Mouse (Mus musculus): ENCODE measurements at regions not wholly inside any gene's neighbourhood (a gene's known extent, or its start where the extent isn't known, plus 50 kb on each side); places are given as distances from the start of the nearest gene placed in this dataset.
A peak's percentile ranks its signal among the peaks of the same experiment; 100 is the strongest.

DNA sequence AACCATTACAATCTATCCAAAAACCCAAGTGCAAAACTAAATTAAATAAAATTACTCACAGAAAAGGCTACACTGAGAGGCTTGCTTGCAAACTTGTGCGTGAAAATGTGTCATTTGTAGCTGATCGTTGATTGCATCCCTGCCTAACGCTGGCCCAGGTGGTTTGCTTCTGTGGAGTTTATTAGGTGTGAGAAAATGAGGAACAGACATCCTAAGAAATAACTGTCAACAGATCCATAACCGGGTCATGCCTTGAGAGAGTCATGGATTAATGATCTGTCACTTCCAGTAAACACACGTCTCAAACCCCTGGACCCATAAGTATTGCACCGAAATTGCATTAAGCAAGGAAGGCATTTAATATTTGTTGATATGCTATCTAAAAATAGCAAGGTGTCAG, 73.4 kb upstream of the Tmem18 start:
- no peak for DNase-seq (ENCODE audit: low spot score in 2 of 2)

- no peak for DNase-seq (ENCODE audit: low spot score in 2 of 2)
Measured at GRCm38 (mm10) chr12:30483370-30483769, 100.9 kb upstream of the Tmem18 start.

DNA sequence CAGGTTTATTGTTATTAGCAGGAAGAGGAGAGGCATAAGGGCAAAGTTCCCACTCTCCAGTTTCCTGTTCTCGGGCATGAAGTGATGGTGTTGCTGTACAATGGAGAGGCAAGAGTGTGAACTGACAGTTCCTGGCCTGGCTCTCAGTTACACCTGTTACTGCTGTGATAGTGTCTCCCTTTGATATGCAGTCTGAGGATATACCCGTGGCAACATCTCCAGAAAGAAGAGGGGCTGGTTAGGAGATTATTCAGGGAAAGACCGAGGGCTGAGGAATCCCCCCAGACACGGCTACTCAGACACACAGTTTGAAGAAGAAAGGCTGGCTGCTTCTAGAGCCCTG, 100.3 kb upstream of the Sntg2 start:
- DNase-seq (ENCODE audit: low spot score in 2 of 2) = no peak

- DNase-seq (ENCODE audit: low spot score in 2 of 2) = no peak
Measured at GRCm38 (mm10) chr12:30472743-30473472, 99.7 kb upstream of the Sntg2 start.

GRCm38 (mm10) chr12:30467186-30467585, 94.0 kb upstream of the Sntg2 start:
- DNase-seq (ENCODE audit: low spot score in 2 of 2) = no peak

GRCm38 (mm10) chr12:30450614-30451013, 77.4 kb upstream of the Sntg2 start:
- DNase-seq (ENCODE audit: low spot score in 2 of 2) = no peak

DNA sequence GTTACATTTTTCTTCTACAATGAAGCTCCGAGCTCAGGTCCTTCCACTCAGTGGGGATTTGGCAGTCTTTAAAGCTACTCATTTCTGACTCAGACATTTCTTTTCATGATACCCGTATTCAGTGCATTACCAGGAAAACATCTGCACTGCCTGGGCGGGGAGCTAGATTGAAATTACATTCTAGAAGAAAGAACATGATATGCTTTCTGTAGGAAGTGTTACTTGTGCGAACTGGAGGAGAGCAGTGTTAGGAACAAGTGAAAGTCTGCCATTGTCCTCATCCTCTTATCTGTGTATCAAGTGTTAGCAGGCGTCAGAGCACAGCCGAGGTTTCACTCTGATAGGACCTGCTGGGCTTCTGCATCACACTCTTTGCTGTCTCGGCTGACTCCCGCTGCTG, 61.7 kb upstream of the Sntg2 start:
- DNase-seq (ENCODE audit: low spot score in 2 of 2) = peak; percentile 61 to 71

- DNase-seq (ENCODE audit: low spot score in 2 of 2) = no peak
Measured at GRCm38 (mm10) chr12:30432861-30433260, 59.7 kb upstream of the Sntg2 start.

DNA sequence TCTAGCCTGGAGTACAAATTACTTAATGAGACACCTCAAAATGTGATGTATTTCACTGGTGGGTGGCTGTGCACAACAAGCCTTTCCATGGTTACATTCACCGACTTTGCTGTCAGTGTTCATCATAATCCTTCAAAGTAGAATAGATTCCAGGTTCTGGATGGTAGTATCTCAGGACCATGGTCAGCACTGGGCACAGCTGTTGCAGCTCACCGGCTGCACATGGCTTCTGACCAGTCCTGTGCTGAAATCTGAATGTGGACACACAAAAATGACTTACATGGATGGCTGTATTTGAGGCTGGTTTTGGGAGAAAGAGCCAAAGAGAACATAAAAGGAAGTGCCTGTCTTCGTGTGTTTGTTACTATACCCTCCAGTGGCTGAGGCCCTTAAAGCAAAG, 57.5 kb upstream of the Sntg2 start:
- DNase-seq (ENCODE audit: low spot score in 2 of 2) = no peak

DNA sequence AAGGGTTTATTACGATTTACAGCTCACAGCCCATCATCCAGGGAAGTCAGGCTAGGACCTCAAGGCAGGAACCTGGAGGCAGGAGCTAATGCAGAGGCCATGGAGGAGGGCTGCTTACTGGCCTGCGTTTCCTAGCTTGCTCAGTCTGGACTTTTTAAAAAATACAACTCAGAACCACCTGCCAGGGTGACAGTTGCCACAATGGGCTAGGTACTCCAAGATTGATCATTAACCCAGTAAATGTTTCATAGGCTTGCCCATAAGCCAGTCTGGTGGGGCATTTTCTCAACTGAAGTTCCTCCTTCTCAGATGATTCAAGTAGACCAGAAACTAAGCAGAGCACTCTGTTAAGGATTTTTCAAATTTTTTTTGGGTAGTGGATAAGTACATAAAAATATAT, 52.1 kb upstream of the Sntg2 start:
- DNase-seq (ENCODE audit: low spot score in 2 of 2) = no peak

Measured in right cerebral cortex, adult 2 months (tissue).